Mouse (Mus musculus) stomach, postnatal 0 days (tissue): Measurements from ENCODE around the gene Farsb.

Experiments used
- CTCF ChIP-seq: IDR thresholded peaks from 2 replicates; pipeline ENCODE4 v1.5.1; 2016; ENCODE audit warnings: antibody characterized with exemption, low read depth, mild to moderate bottlenecking, moderate library complexity
- EP300 ChIP-seq: optimal IDR thresholded peaks from 2 replicates; pipeline ENCODE3; 2016; ENCODE audit warnings: antibody characterized with exemption

- TF ChIP-seq CTCF (no peak), EP300 (no peak)
Observed at GRCm38 (mm10) chr1:78453886-78454285, 34.8 kb downstream of the Farsb start.
